Mouse (Mus musculus) hindbrain, embryonic 14.5 days (tissue): Measurements from ENCODE around the gene Insl3. TPM values are rescaled to one million over a fixed set of nuclear protein-coding genes. Genes with fewer than 3 reads are reported as not detected.
A peak's percentile ranks its signal among the peaks of the same experiment; 100 is the strongest.
"Not testable (repeated sequence)": the region's sequence is repeated elsewhere in the genome, so short reads cannot be mapped to it uniquely, and the experiment has no call there.

Experiments used
- ATAC-seq: fragments of 200-750 bp; cut with Nextera tagmentation; 2 replicates; pipeline ENCODE4 v1.8.0; 2017; ENCODE audit warnings: moderate number of reproducible peaks, mild to moderate bottlenecking, moderate TSS enrichment, moderate library complexity; ENCODE audit not compliant: low FRiP score
- DNase-seq: peaks from one replicate; pipeline ENCODE4 v3.0.0-alpha.2; 2015; ENCODE audit warnings: low spot score
- H3K27ac ChIP-seq: fragments of 300-500 bp; sonication (generic); 2 replicates; pipeline ENCODE4 v1.5.1; 2014; ENCODE audit warnings: mild to moderate bottlenecking, moderate library complexity
- H3K27me3 ChIP-seq: fragments of 300-500 bp; sonication (generic); 2 replicates; pipeline ENCODE4 v1.6.1; 2014; ENCODE audit warnings: mild to moderate bottlenecking, low read length, mixed read lengths; ENCODE audit not compliant: control insufficient read depth, insufficient read depth
- H3K36me3 ChIP-seq: fragments of 300-500 bp; sonication (generic); replicated peaks from 2 replicates; pipeline ENCODE4 v1.6.1; 2014; ENCODE audit not compliant: control insufficient read depth, insufficient read depth
- H3K4me1 ChIP-seq: fragments of 300-500 bp; sonication (generic); replicated peaks from 2 replicates; pipeline ENCODE4 v1.6.1; 2014; ENCODE audit warnings: antibody characterized with exemption, low read length, mixed read lengths; ENCODE audit not compliant: control insufficient read depth, insufficient read depth
- H3K4me2 ChIP-seq: fragments of 300-500 bp; sonication (generic); replicated peaks from 2 replicates; pipeline ENCODE4 v1.6.1; 2014; ENCODE audit warnings: mild to moderate bottlenecking, moderate library complexity
- H3K4me3 ChIP-seq: fragments of 300-500 bp; sonication (generic); replicated peaks from 2 replicates; pipeline ENCODE4 v1.5.1; 2014; ENCODE audit warnings: mild to moderate bottlenecking, low read length
- H3K9ac ChIP-seq: fragments of 300-500 bp; sonication (generic); 2 replicates; pipeline ENCODE4 v1.6.1; 2014
- H3K9me3 ChIP-seq: fragments of 300-500 bp; sonication (generic); 2 replicates; pipeline ENCODE4 v1.6.1; 2016; ENCODE audit warnings: low read length; ENCODE audit not compliant: control insufficient read depth
- WGBS: fragments of 180-500 bp; shearing (Covaris S2); extraction: QIAGEN DNeasy Blood & Tissue Kit; methylation state at CpG from one replicate; pipeline ENCODE4 v1.1.7; 2014; 5-methylcytosine and 5-hydroxymethylcytosine counted together
- polyA plus RNA-seq: library from polyadenylated mRNA; unstranded; fragments of >200 nt; fragmentation: Nextera tagmentation; extraction: Ambion mirVana; gene quantifications from 2 replicates; pipeline ENCODE4 v1.2.1, GENCODE M21; 2014

The Insl3 gene
- polyA plus RNA-seq, 1 experiment from 2014 or later: 1.4 TPM

- Histone ChIP-seq H3K4me3 (no peak overlapping the region), H3K9ac (no peak overlapping the region), H3K4me1 (peaks cover 9% of the 10 kb centered on the region; the same call in 1 of the 2 replicates), H3K4me2 (no peak overlapping the region), H3K36me3 (no peaks in the 10 kb centered on the region), H3K27ac (no peak overlapping the region), H3K9me3 (no peaks in the 10 kb centered on the region), H3K27me3 (peaks cover 100% of the 10 kb centered on the region)
- ATAC-seq: no peak
- WGBS: 57% methylated on average over 12 of the region's 12 CpGs
- no peak for DNase-seq
Observed at GRCm38 (mm10) chr8:71682832-71683231, 6.2 kb upstream of the Insl3 start.

DNA sequence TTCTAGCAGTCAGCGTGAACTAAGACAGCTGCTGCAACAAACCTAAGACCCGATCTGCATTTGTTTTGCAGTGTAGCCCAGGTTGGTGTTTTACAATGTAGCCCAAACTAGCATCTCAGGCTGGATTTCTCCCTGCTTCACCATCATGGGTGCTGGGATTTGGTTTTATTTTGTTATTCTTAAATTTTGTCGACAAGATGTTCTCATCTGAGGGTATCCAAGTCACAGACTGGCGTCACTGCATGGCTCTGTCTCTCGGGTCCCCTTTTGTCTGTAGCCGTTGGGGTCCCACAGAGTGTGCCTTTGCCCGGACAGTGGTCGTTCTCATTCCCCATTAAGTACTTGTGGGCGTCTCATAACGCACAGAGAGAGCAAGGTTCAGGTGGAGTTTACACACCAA is 4.3 kb upstream of the Insl3 start:
- no peak overlapping the region for H3K9ac ChIP-seq
- H3K36me3 ChIP-seq: no peaks in the 10 kb centered on the region
- no peak overlapping the region for H3K4me2 ChIP-seq
- H3K4me3 ChIP-seq: no peak overlapping the region
- DNase-seq (no peak), ATAC-seq (no peak)
- peaks cover 100% of the 10 kb centered on the region for H3K27me3 ChIP-seq
- peaks cover 5% of the 10 kb centered on the region; the same call in 1 of the 2 replicates for H3K4me1 ChIP-seq
- WGBS: 22% methylated on average over 10 of the region's 10 CpGs
- no peaks in the 10 kb centered on the region for H3K9me3 ChIP-seq
- no peak overlapping the region for H3K27ac ChIP-seq

GRCm38 (mm10) chr8:71685573-71685972 is 3.4 kb upstream of the Insl3 start:
- H3K27ac ChIP-seq: no peak overlapping the region
- H3K4me1 ChIP-seq: peaks cover 5% of the 10 kb centered on the region; the same call in 1 of the 2 replicates
- H3K27me3 ChIP-seq: peaks cover 100% of the 10 kb centered on the region
- DNase-seq (peak; percentile 70), ATAC-seq (peak; percentile 61)
- peak overlapping the region; percentile 73 for H3K4me2 ChIP-seq
- peak overlapping the region; percentile 44 for H3K4me3 ChIP-seq
- WGBS: 3% methylated on average over 29 of the region's 29 CpGs
- peak overlapping the region; percentile 65 for H3K9ac ChIP-seq
- H3K9me3 ChIP-seq: no peaks in the 10 kb centered on the region
- no peaks in the 10 kb centered on the region for H3K36me3 ChIP-seq

- no peak for DNase-seq
- WGBS: 4% methylated on average over 23 of the region's 23 CpGs
- peak overlapping the region; percentile 65 for H3K9ac ChIP-seq
Observed at GRCm38 (mm10) chr8:71686143-71686734, 2.8 kb upstream of the Insl3 start.

DNA sequence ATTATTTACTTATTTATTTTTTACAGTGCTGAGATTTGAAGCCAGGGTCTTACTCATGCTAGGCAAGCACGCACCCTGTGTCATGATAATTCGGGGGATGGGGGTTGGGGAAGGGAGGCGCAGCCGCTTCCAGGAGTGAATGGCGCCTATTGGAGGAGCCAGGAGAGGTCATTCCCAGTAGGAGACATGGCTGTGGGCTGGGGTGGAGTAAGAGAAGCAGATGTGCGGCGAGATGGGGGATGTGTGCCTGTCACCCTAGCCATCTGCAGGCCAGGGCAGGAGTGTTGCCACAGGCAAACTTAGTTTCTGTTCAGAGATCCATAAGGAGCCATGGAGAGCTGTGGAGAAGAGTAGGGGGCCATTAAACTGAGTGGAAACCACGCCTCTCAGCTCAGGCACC is 1.4 kb upstream of the Insl3 start:
- H3K4me1 ChIP-seq: peaks cover 5% of the 10 kb centered on the region; the same call in 1 of the 2 replicates
- ATAC-seq: no peak
- 2% methylated on average over 8 of the region's 8 CpGs for WGBS

More at GRCm38 (mm10) chr8:71686143-71686734, 2.8 kb upstream of the Insl3 start:
- Histone ChIP-seq H3K9me3 (no peaks in the 10 kb centered on the region), H3K4me3 (peak overlapping the region; percentile 44), H3K4me1 (peaks cover 5% of the 10 kb centered on the region; the same call in 1 of the 2 replicates), H3K27me3 (peaks cover 100% of the 10 kb centered on the region), H3K36me3 (no peaks in the 10 kb centered on the region), H3K4me2 (peak overlapping the region; percentile 73), H3K27ac (no peak overlapping the region)
- ATAC-seq: peak; percentile 67

DNA sequence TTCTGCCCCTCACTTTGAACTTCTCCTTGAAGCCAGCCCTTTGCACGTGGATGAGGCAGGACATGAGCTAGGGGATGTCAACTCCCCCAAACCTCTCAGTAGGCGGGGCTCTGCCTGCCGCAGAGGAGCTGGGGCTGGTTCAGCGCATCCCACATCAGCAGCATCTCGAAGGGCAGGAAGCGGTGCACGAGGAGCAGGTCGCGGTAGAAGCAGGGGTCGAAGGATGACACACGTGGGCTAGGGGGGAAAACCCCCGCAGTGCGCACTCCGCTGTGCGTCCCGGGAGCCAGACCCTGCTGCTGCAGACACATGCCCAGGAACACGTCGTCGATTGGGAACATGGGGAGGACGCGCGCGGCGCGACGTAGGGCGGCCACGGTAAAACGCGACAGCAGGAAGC is 3.5 kb downstream of the Insl3 start:
- ATAC-seq: no peak

More for the DNA sequence above, 1.4 kb upstream of the Insl3 start:
- no peak overlapping the region for H3K9ac ChIP-seq
- no peaks in the 10 kb centered on the region for H3K36me3 ChIP-seq
- H3K9me3 ChIP-seq: no peaks in the 10 kb centered on the region
- H3K27me3 ChIP-seq: peaks cover 100% of the 10 kb centered on the region
- no peak overlapping the region for H3K27ac ChIP-seq
- H3K4me2 ChIP-seq: no peak overlapping the region
- no peak overlapping the region for H3K4me3 ChIP-seq
- no peak for DNase-seq

GRCm38 (mm10) chr8:71693166-71694041 is 4.4 kb downstream of the Insl3 start:
- Histone ChIP-seq H3K9ac (peak overlapping the region; percentile 4; the same call in 1 of the 2 replicates), H3K36me3 (no peaks in the 10 kb centered on the region), H3K4me1 (no peaks in the 10 kb centered on the region; the same call in 1 of the 2 replicates), H3K9me3 (no peaks in the 10 kb centered on the region), H3K27me3 (peaks cover 84% of the 10 kb centered on the region), H3K4me3 (peak overlapping the region; percentile 17), H3K4me2 (peak overlapping the region; percentile 39), H3K27ac (no peak overlapping the region)
- DNase-seq: no peak
- WGBS: 9% methylated on average over 68 of the region's 68 CpGs
- ATAC-seq: 0 out of 2 replicates have a peak, but pooled peaks have one; percentile 26

More for the DNA sequence above, 3.5 kb downstream of the Insl3 start:
- Histone ChIP-seq H3K27ac (no peak overlapping the region), H3K4me1 (no peaks in the 10 kb centered on the region; the same call in 1 of the 2 replicates), H3K9ac (no peak overlapping the region), H3K27me3 (peaks cover 91% of the 10 kb centered on the region), H3K9me3 (no peaks in the 10 kb centered on the region), H3K4me3 (peak overlapping the region; percentile 17; the same call in 1 of the 2 replicates), H3K36me3 (no peaks in the 10 kb centered on the region), H3K4me2 (peak overlapping the region; percentile 19)
- no peak for DNase-seq
- 4% methylated on average over 30 of the region's 30 CpGs for WGBS

DNA sequence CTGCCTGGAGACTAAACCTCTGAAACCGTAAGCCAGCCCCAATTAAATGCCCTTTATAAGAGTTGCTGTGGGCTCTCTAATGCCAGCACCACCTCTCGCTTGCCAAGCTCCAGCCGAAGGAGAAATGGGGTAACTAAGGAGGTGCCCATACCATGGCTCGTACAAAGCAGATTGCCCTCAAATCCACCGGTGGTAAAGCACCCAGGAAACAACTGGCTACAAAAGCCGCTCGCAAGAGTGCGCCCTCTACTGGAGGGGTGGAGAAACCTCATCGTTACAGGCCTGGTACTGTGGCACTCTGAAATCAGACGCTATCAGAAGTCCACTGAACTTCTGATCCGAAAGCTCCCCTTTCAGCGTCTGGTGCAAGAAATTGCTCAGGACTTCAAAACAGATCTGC is 6.4 kb downstream of the Insl3 start:
- 62% methylated on average over 12 of the region's 12 CpGs for WGBS
- H3K4me3 ChIP-seq, H3K4me2 ChIP-seq, H3K9me3 ChIP-seq, H3K4me1 ChIP-seq, H3K9ac ChIP-seq, H3K36me3 ChIP-seq, DNase-seq, ATAC-seq, H3K27ac ChIP-seq: not testable (repeated sequence)
- peaks cover 81% of the 10 kb centered on the region for H3K27me3 ChIP-seq
